Mouse (Mus musculus) embryonic fibroblast, embryonic 13.5 days (primary cell): Measurements from ENCODE around the gene Lin54. TPM values are rescaled to one million over a fixed set of nuclear protein-coding genes. Genes with fewer than 3 reads are reported as not detected.

Source experiments
- H3K27ac ChIP-seq: 2 replicates; pipeline ENCODE4 v1.5.1; 2012; ENCODE audit warnings: low read length, control low read depth, inconsistent platforms; ENCODE audit not compliant: insufficient read depth
- H3K4me1 ChIP-seq: 2 replicates; pipeline ENCODE4 v1.6.1; 2011; ENCODE audit warnings: low read length; ENCODE audit not compliant: control insufficient read depth, insufficient read depth
- H3K4me3 ChIP-seq: 2 replicates; pipeline ENCODE4 v1.5.1; 2011; ENCODE audit warnings: mild to moderate bottlenecking, control low read depth, low read length; ENCODE audit not compliant: insufficient read depth
- CTCF ChIP-seq: IDR thresholded peaks from 2 replicates; pipeline ENCODE4 v1.5.1; 2011; ENCODE audit warnings: mild to moderate bottlenecking, control low read depth, low read length, moderate library complexity, borderline replicate concordance; ENCODE audit not compliant: insufficient read depth
- POLR2A ChIP-seq: IDR thresholded peaks from 2 replicates; pipeline ENCODE4 v1.6.1; 2011; ENCODE audit warnings: low read depth, mild to moderate bottlenecking, control low read depth, low read length, moderate library complexity
- polyA plus RNA-seq: library from polyadenylated mRNA; stranded (reverse); fragments of >200 nt; gene quantifications from 2 replicates; pipeline ENCODE4 v1.2.4, GENCODE M21; 2011; ENCODE audit warnings: low read depth; ENCODE audit not compliant: missing spikeins, insufficient read length

Lin54 gene
- 19.9 and 23.8 TPM in 2 replicates for polyA plus RNA-seq

DNA sequence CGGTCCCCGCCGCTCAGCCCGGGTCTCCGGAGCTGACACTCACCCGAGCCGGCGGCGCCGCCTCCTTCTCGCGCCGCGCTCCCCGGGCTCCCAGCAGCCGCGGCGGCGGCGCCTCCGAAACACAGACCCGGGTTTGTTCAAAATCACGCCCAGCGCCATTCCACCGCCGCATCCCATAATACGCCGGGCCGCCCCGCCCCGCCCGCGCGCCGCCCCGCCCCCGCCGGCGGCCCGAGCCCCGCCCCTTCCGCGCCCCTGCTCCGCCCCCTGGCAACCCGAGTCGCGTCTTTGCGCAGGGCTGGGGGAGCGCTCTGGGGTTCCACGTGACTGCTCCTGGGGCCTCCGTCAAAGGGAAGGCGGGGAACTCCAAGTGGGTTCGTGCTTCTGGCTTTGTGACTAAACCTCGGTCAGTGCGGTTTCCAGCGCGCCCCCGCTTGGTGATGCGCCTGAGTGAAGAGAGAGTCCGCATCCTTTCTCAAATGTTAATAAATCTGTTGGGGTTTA, at the start of gene Lin54:
TSS of gene Lin54 (minus strand) at position 182 of the 504 bp plus-strand sequence.
- no peaks in the 10 kb centered on the region; the same call in 1 of the 2 replicates for H3K4me1 ChIP-seq
- peak within 1 kb of the TSS; percentile 91 for H3K4me3 ChIP-seq
- 0 out of 2 replicates have a peak within 1 kb of the TSS, but pooled peaks have one; percentile 42 for H3K27ac ChIP-seq
- TF ChIP-seq POLR2A (peak; percentile 18; the same call in 1 of the 2 replicates), CTCF (peak; percentile 45; the same call in 1 of the 2 replicates)

DNA sequence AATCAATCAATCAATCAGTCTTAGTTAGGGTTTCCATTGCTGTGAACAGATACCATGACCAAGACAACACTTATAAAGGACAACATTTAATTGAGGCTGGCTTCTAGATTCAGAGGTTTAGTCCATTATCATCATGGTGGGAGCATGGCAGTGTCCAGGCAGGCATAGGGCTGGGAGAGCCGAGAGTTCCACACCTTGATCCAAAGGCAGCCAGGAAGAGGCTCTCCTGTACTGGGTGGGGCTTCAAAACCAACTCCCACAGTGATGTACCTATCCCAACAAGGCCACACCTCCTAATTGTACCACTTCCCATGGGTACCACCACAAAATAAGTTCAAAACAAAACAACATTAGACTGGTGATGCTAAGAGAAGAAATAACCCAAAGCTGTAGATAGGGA, 49.7 kb upstream of the Lin54 start:
- Histone ChIP-seq H3K4me3 (no peak overlapping the region), H3K4me1 (no peaks in the 10 kb centered on the region), H3K27ac (no peak overlapping the region)
- TF ChIP-seq CTCF (no peak), POLR2A (no peak)

DNA sequence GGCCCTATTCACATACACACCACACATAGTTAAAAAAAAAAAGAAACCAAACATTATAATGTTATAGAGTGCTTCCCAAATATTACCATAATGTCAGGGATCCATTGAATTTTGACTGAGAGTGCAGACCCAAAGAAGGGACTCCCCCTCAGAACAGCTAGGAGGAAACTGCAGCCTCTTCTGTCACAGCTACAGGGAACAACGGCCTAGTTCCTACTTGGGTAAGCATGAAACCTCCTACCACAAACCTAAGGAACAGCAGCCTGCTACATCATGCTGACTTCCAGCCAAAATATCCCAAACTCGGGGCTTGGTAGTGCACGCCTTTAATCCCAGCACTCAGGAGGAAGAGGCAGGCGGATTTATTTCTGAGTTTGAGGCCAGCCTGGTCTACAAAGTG, 48.9 kb upstream of the Lin54 start:
- Histone ChIP-seq H3K27ac (no peak overlapping the region), H3K4me3 (no peak overlapping the region), H3K4me1 (no peaks in the 10 kb centered on the region)
- TF ChIP-seq CTCF (no peak), POLR2A (no peak)

- H3K4me1 ChIP-seq: no peaks in the 10 kb centered on the region
- H3K4me3 ChIP-seq: no peak overlapping the region
- H3K27ac ChIP-seq: no peak overlapping the region
- TF ChIP-seq POLR2A: no peak
- TF ChIP-seq CTCF: no peak
Observed at GRCm38 (mm10) chr5:100548236-100548635, 47.8 kb upstream of the Lin54 start.

- no peaks in the 10 kb centered on the region for H3K4me1 ChIP-seq
- TF ChIP-seq POLR2A (no peak), CTCF (peak; percentile 10; the same call in 1 of the 2 replicates)
- no peak overlapping the region for H3K27ac ChIP-seq
- no peak overlapping the region for H3K4me3 ChIP-seq
Observed at GRCm38 (mm10) chr5:100546294-100547080, 46.0 kb upstream of the Lin54 start.

DNA sequence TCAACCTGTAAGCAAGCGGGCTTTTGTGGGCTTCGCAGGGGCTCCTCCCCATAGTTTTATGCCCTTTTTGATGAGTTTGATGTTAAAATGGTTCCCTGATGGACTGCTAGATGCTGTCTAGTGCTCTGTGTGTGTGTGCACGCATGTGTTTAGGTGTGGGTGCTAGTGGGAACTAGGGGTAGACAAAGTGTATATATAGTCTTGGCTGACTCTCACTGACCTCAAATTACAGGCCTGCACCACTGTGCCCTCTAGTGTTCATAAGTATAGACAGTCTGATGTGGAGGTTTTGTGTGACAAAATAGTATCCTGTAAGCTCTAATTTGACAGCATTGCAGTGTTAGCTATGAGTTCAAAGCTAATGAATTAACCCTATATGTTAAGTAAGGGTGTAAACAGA, 36.2 kb upstream of the Lin54 start:
- TF ChIP-seq POLR2A (no peak), CTCF (no peak)
- H3K4me3 ChIP-seq: no peak overlapping the region
- no peaks in the 10 kb centered on the region for H3K4me1 ChIP-seq
- no peak overlapping the region for H3K27ac ChIP-seq

DNA sequence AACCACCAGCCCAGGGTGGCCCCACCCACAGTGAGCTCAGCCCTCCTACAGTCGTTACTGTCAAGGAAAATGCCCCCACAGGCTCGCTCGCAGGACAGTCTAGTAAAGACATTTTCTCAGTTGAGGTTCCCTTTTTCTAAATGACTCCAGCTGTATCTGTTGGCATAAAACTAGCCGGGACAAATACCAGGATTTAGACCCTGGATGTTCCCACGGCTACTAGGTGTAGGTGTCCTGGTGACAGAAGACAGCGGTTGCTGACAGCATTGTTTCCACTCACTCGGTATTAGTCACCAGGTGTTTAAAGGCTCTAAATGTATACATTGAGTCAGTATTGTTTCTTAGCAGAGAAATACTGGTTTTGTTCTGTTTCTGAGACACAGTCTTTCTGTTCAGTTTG, 35.4 kb upstream of the Lin54 start:
- Histone ChIP-seq H3K4me3 (no peak overlapping the region), H3K27ac (no peak overlapping the region; the same call in 1 of the 2 replicates), H3K4me1 (no peaks in the 10 kb centered on the region)
- TF ChIP-seq CTCF (no peak), POLR2A (no peak)

GRCm38 (mm10) chr5:100526164-100526563, 25.7 kb upstream of the Lin54 start:
- Histone ChIP-seq H3K27ac (no peak overlapping the region), H3K4me3 (no peak overlapping the region), H3K4me1 (no peaks in the 10 kb centered on the region)
- TF ChIP-seq CTCF (no peak), POLR2A (no peak)

DNA sequence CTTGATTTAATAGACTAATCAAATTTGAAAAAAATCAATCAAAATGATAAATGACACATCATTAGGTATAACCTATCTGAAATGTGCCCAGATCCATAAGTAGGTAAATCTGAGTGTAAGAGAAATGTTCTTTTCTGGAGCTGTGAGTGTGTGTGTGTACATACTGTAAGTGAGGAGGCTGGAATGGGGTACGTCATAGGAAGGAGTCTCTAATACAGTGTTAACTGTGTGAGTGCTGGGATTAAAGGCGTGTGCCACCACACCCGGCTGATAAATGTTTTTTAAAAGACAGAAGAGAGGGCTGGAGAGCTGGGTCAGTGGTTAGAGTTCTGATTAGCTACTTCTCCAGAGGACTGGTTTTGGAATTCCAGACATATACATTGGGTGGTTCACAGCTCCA, 25.2 kb upstream of the Lin54 start:
- Histone ChIP-seq H3K4me1 (no peaks in the 10 kb centered on the region), H3K27ac (no peak overlapping the region), H3K4me3 (no peak overlapping the region)
- no peak for TF ChIP-seq POLR2A
- TF ChIP-seq CTCF: no peak

DNA sequence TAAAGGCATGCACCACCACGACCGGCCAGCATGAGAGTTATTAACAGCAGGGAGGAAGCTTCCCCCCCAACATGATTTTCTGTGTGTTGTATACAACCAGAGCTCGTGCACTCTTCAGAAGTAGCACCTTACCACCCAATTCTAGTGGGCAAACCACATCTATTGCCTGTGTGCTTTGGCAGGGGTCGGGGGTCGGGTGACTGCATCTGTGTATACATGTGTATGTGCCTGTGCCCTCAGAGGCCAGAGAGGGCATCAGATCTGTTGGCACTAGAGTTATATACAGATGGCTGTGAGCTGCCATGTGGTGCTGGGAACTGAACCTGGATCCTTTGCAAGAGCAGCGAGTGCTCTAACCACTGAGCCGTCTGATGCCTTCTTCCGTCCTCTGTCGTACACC, 24.5 kb upstream of the Lin54 start:
- TF ChIP-seq POLR2A (no peak), CTCF (no peak)

More for the DNA sequence above, 24.5 kb upstream of the Lin54 start:
- peaks cover 2% of the 10 kb centered on the region; the same call in 1 of the 2 replicates for H3K4me1 ChIP-seq
- H3K4me3 ChIP-seq: no peak overlapping the region
- H3K27ac ChIP-seq: no peak overlapping the region
